ENCODE assay signal across 9 mouse cellular contexts in the genomic region with DNA sequence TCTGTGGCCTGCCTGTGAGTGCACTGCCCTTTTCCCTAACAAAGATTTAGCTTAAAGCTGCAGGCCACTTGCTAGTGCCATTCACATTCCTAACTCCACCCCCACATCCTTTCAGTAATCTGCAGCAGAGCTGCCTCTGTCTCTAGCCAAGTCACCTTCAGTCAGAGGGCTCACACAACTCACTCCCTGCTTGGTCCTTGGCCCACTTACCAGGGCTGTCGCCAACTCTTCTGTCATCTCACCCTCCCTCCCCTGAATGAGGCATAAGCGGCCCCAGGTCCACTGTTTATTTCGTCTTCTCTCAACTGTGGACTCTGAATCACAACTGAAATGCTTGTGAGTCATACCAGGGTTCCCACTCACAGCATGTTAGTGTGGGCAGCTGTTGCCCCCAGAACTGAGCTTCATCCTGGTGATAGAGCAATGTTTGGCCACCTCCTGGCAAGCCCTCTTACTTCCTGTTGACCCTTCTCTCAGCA.
DNase-seq lines count a peak whose midpoint lies in the region; ATAC-seq and TF ChIP-seq lines count a peak whose summit lies in the region.
"Had no signal": no experiment of that assay in that cellular context is flagged by ENCODE, and none has a peak within 500 bp of the region (broad histone marks: within the 10 kb centered on the region; RNA-seq: fewer than 3 reads in every experiment).

No protein-coding gene starts in this region.

- 0 out of 2 replicates have a peak overlapping the region, but pooled peaks have one; percentile 9 for H3K27ac ChIP-seq in liver, embryonic 13.5 days
- H3K27ac ChIP-seq in kidney, adult 2 months (ENCODE audit: insufficient read depth, low read depth, low read length), result no peak overlapping the region
- H3K27ac ChIP-seq: macrophage had no signal

- DNase-seq in liver, embryonic 13.5 days, result no peak
- DNase-seq in liver, result no peak
- DNase-seq in adrenal gland, postnatal 25 days, result peak; percentile 72
- DNase-seq in gastrocnemius, postnatal 10 days, result peak; percentile 38
- DNase-seq in kidney, adult 2 months, result peak; percentile 38
- DNase-seq in lung, postnatal 10 days, result peak; percentile 74
- DNase-seq in spleen, adult 12 weeks (ENCODE audit: low spot score), result no peak
- DNase-seq in spleen, adult 18-20 months, result no peak

- WGBS in liver, embryonic 13.5 days (ENCODE audit: insufficient replicate concordance), result 38% methylated on average over 3 of the region's 3 CpGs
- 45% methylated on average over 3 of the region's 3 CpGs for WGBS in kidney, adult 2 months

- no peaks in the 10 kb centered on the region for H3K9me3 ChIP-seq in liver, embryonic 13.5 days (replicated peaks)

- H3K36me3 ChIP-seq in liver, embryonic 13.5 days, result no peaks in the 10 kb centered on the region
- no peaks in the 10 kb centered on the region for H3K36me3 ChIP-seq in kidney, adult 2 months (ENCODE audit: control insufficient read depth, insufficient read depth, low read length)

- TF ChIP-seq POLR2A in kidney, adult 2 months (IDR thresholded peaks at IDR 0.05; ENCODE audit: low read depth, low read length), result no peak

- H3K9ac ChIP-seq in liver, embryonic 13.5 days, result no peak overlapping the region

- H3K27me3 ChIP-seq in liver, embryonic 13.5 days, result no peaks in the 10 kb centered on the region
- H3K27me3 ChIP-seq in kidney, adult 2 months (replicated peaks; ENCODE audit: control insufficient read depth, insufficient read depth, low read length), result no peaks in the 10 kb centered on the region

- no peak for ATAC-seq in liver, embryonic 13.5 days (ENCODE audit: low read depth)

- no peak overlapping the region for H3K4me3 ChIP-seq in liver, embryonic 13.5 days (replicated peaks)
- H3K4me3 ChIP-seq in kidney, adult 2 months (ENCODE audit: insufficient read depth, low read depth, low read length), result no peak overlapping the region

- H3K4me2 ChIP-seq in liver, embryonic 13.5 days, result no peak overlapping the region

- no peak for TF ChIP-seq CTCF in kidney, adult 2 months (conservative IDR thresholded peaks at IDR 0.05; ENCODE audit: insufficient read depth, insufficient read length, low read depth, low read length)

- peaks cover 7% of the 10 kb centered on the region for H3K4me1 ChIP-seq in liver, embryonic 13.5 days (replicated peaks)
- peaks cover 6% of the 10 kb centered on the region; the same call in 1 of the 2 replicates for H3K4me1 ChIP-seq in kidney, adult 2 months (ENCODE audit: control insufficient read depth, insufficient read depth, low read length)

Comparison
In these comparisons a context has a peak if more than half of its experiments do, and no peak if none do; other contexts are left out.
1. DNase-seq: peak in adrenal gland, postnatal 25 days (single experiment), gastrocnemius, postnatal 10 days (single experiment), kidney, adult 2 months (single experiment) and lung, postnatal 10 days (single experiment); none in liver, embryonic 13.5 days (single experiment), liver (single experiment), spleen, adult 12 weeks (single experiment) and spleen, adult 18-20 months (0 of 2).